ENCODE assay signal across 9 mouse cellular contexts in the genomic region with DNA sequence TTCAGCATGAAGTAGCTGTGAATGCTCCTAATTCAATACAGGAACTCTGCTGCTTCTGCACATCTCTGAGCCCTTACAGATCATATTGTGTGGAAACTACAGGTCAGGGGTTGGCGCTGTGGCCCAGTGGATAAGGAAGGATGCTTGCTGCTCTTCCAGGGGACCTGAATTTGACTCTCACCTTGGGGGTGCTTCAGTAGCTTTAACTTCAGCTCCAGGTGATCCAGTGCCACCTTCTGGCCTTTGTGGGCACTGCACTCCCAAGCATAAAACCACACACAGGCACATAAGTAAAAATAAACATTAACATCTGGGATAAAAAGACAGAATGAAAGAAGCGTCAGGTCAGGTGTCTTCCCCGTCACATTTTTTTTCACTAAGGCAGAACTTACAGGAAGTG.
DNase-seq lines count a peak whose midpoint lies in the region; ATAC-seq and TF ChIP-seq lines count a peak whose summit lies in the region.
"Had no signal": no experiment of that assay in that cellular context is flagged by ENCODE, and none has a peak within 500 bp of the region (broad histone marks: within the 10 kb centered on the region; RNA-seq: fewer than 3 reads in every experiment).

No protein-coding gene starts in this region.

- H3K27me3 ChIP-seq in heart, postnatal 0 days (ENCODE audit: control insufficient read depth, insufficient read depth, low read length), result no peaks in the 10 kb centered on the region
- no peaks in the 10 kb centered on the region for H3K27me3 ChIP-seq in kidney, postnatal 0 days (ENCODE audit: insufficient read depth, low read length)
- no peaks in the 10 kb centered on the region for H3K27me3 ChIP-seq in lung, postnatal 0 days (replicated peaks; ENCODE audit: insufficient read depth, low read length)
- H3K27me3 ChIP-seq: neural tube, embryonic 13.5 days had no signal

- H3K27ac ChIP-seq in heart, postnatal 0 days (ENCODE audit: low read depth), result no peak overlapping the region
- H3K27ac ChIP-seq in cortical plate, adult 2 months (ENCODE audit: insufficient read depth, low read length), result no peak overlapping the region
- no peak overlapping the region for H3K27ac ChIP-seq in kidney, postnatal 0 days
- H3K27ac ChIP-seq in lung, postnatal 0 days (ENCODE audit: low read length), result no peak overlapping the region
- H3K27ac ChIP-seq: neural tube, embryonic 13.5 days had no signal

- TF ChIP-seq EP300 in heart, postnatal 0 days (IDR thresholded peaks at IDR 0.05; ENCODE audit: low read depth), result no peak
- no peak for TF ChIP-seq EP300 in lung, postnatal 0 days (IDR thresholded peaks at IDR 0.05)

- no peak for DNase-seq in heart, postnatal 0 days (ENCODE audit: low spot score)
- no peak for DNase-seq in heart, adult 9 months (ENCODE audit: low spot score in 2 of 2)
- DNase-seq in urinary bladder, postnatal 14 days (ENCODE audit: low spot score), result peak; percentile 22
- DNase-seq in urinary bladder, adult 2 months (ENCODE audit: low spot score), result no peak
- peak; percentile 32 for DNase-seq in kidney, postnatal 0 days (ENCODE audit: low spot score)
- peak; percentile 27 for DNase-seq in lung, postnatal 0 days (ENCODE audit: low spot score)
- DNase-seq in thymus, postnatal 4 days, result peak; percentile 55

- H3K4me2 ChIP-seq in heart, postnatal 0 days (ENCODE audit: low read depth, low read length), result no peak overlapping the region
- no peak overlapping the region for H3K4me2 ChIP-seq in kidney, postnatal 0 days (ENCODE audit: low read length)
- no peak overlapping the region for H3K4me2 ChIP-seq in lung, postnatal 0 days (replicated peaks; ENCODE audit: low read depth, low read length)
- H3K4me2 ChIP-seq: neural tube, embryonic 13.5 days had no signal

- ATAC-seq in heart, postnatal 0 days (ENCODE audit: insufficient read depth, low read depth), result no peak
- no peak for ATAC-seq in kidney, postnatal 0 days (replicated peaks; ENCODE audit: low FRiP score, low read depth)
- no peak for ATAC-seq in lung, postnatal 0 days

- no peaks in the 10 kb centered on the region for H3K36me3 ChIP-seq in heart, postnatal 0 days (replicated peaks; ENCODE audit: control insufficient read depth, insufficient read depth, low read length)
- H3K36me3 ChIP-seq in kidney, postnatal 0 days (ENCODE audit: insufficient read depth, low read length), result no peaks in the 10 kb centered on the region
- H3K36me3 ChIP-seq in lung, postnatal 0 days (ENCODE audit: insufficient read depth, low read length), result no peaks in the 10 kb centered on the region
- H3K36me3 ChIP-seq: neural tube, embryonic 13.5 days had no signal

- H3K9ac ChIP-seq in heart, postnatal 0 days (replicated peaks; ENCODE audit: low read depth, low read length), result no peak overlapping the region
- H3K9ac ChIP-seq in kidney, postnatal 0 days (ENCODE audit: low read depth, low read length), result no peak overlapping the region
- H3K9ac ChIP-seq in lung, postnatal 0 days (replicated peaks; ENCODE audit: low read depth), result no peak overlapping the region
- H3K9ac ChIP-seq: neural tube, embryonic 13.5 days had no signal

- TF ChIP-seq POLR2A in cortical plate, adult 2 months (IDR thresholded peaks at IDR 0.05; ENCODE audit: extremely low read depth, insufficient read depth, low read length), result no peak

- peak; percentile 74 for TF ChIP-seq CTCF in heart, postnatal 0 days (IDR thresholded peaks at IDR 0.05; ENCODE audit: low read depth)
- TF ChIP-seq CTCF in cortical plate, adult 2 months (IDR thresholded peaks at IDR 0.05; ENCODE audit: extremely low read depth, insufficient read depth, low read length), result peak; percentile 78
- TF ChIP-seq CTCF in kidney, postnatal 0 days (IDR thresholded peaks at IDR 0.05; ENCODE audit: low read depth), result peak; percentile 81
- peak; percentile 87 for TF ChIP-seq CTCF in lung, postnatal 0 days (IDR thresholded peaks at IDR 0.05)

- H3K9me3 ChIP-seq in heart, postnatal 0 days (replicated peaks; ENCODE audit: control insufficient read depth, low read length), result no peaks in the 10 kb centered on the region
- no peaks in the 10 kb centered on the region for H3K9me3 ChIP-seq in kidney, postnatal 0 days (replicated peaks; ENCODE audit: low read length)
- no peaks in the 10 kb centered on the region for H3K9me3 ChIP-seq in lung, postnatal 0 days (ENCODE audit: low read length)
- H3K9me3 ChIP-seq: neural tube, embryonic 13.5 days had no signal

- 59% methylated on average over 3 of the region's 3 CpGs for whole genome bisulfite sequencing in heart, postnatal 0 days
- WGBS in kidney, postnatal 0 days, result 63% methylated on average over 3 of the region's 3 CpGs
- WGBS in lung, postnatal 0 days, result 55% methylated on average over 3 of the region's 3 CpGs

- H3K4me3 ChIP-seq in heart, postnatal 0 days (ENCODE audit: low read depth, low read length), result no peak overlapping the region
- H3K4me3 ChIP-seq in cortical plate, adult 2 months (ENCODE audit: insufficient read depth, low read length), result no peak overlapping the region
- H3K4me3 ChIP-seq in kidney, postnatal 0 days (replicated peaks; ENCODE audit: low read depth, low read length), result no peak overlapping the region
- no peak overlapping the region for H3K4me3 ChIP-seq in lung, postnatal 0 days (ENCODE audit: low read depth, low read length)
- H3K4me3 ChIP-seq: neural tube, embryonic 13.5 days had no signal

- no peaks in the 10 kb centered on the region for H3K4me1 ChIP-seq in heart, postnatal 0 days (ENCODE audit: control insufficient read depth, insufficient read depth)
- no peaks in the 10 kb centered on the region for H3K4me1 ChIP-seq in cortical plate, adult 2 months (ENCODE audit: control insufficient read depth, insufficient read depth, low read length)
- no peaks in the 10 kb centered on the region for H3K4me1 ChIP-seq in kidney, postnatal 0 days (replicated peaks; ENCODE audit: insufficient read depth, low read length)
- no peaks in the 10 kb centered on the region for H3K4me1 ChIP-seq in lung, postnatal 0 days (ENCODE audit: insufficient read depth, low read depth, low read length)
- H3K4me1 ChIP-seq: neural tube, embryonic 13.5 days had no signal

Comparison
In these comparisons a context has a peak if more than half of its experiments do, and no peak if none do; other contexts are left out.
1. DNase-seq: peak in urinary bladder, postnatal 14 days (single experiment), kidney, postnatal 0 days (single experiment), lung, postnatal 0 days (single experiment) and thymus, postnatal 4 days (single experiment); none in heart, postnatal 0 days (single experiment), heart, adult 9 months (0 of 2) and urinary bladder, adult 2 months (single experiment).
2. Peak in every context shown above with its lines, with median percentiles within 50 percentile points of each other: CTCF ChIP-seq.